Mouse (Mus musculus) midbrain, embryonic 16.5 days (tissue): ENCODE measurements around the gene Tex36. TPM values are rescaled to one million over a fixed set of nuclear protein-coding genes. Genes with fewer than 3 reads are reported as not detected.

Experiments used
- ATAC-seq: fragments of 200-750 bp; cut with Nextera tagmentation; 2 replicates; pipeline ENCODE4 v1.8.0; 2017; ENCODE audit warnings: moderate TSS enrichment
- H3K27ac ChIP-seq: fragments of 300-500 bp; sonication (generic); 2 replicates; pipeline ENCODE4 v1.5.1; 2014; ENCODE audit warnings: mild to moderate bottlenecking, low read length, mixed read lengths
- H3K27me3 ChIP-seq: fragments of 300-500 bp; sonication (generic); 2 replicates; pipeline ENCODE4 v1.6.1; 2014; ENCODE audit warnings: low read depth, low read length, mixed read lengths; ENCODE audit not compliant: control insufficient read depth, insufficient read depth
- H3K36me3 ChIP-seq: fragments of 300-500 bp; sonication (generic); 2 replicates; pipeline ENCODE4 v1.6.1; 2014; ENCODE audit warnings: mild to moderate bottlenecking, low read length, moderate library complexity, mixed read lengths; ENCODE audit not compliant: control insufficient read depth, insufficient read depth
- H3K4me1 ChIP-seq: fragments of 300-500 bp; sonication (generic); 2 replicates; pipeline ENCODE4 v1.6.1; 2014; ENCODE audit warnings: mild to moderate bottlenecking, low read length, mixed read lengths; ENCODE audit not compliant: control insufficient read depth, insufficient read depth
- H3K4me2 ChIP-seq: fragments of 300-500 bp; sonication (generic); 2 replicates; pipeline ENCODE4 v1.6.1; 2014; ENCODE audit warnings: mild to moderate bottlenecking, low read length, mixed read lengths
- H3K4me3 ChIP-seq: fragments of 300-500 bp; sonication (generic); 2 replicates; pipeline ENCODE4 v1.5.1; 2014; ENCODE audit warnings: low read depth, mild to moderate bottlenecking, low read length, moderate library complexity, mixed read lengths
- H3K9ac ChIP-seq: fragments of 300-500 bp; sonication (generic); 2 replicates; pipeline ENCODE4 v1.6.1; 2014; ENCODE audit warnings: low read depth, low read length, mixed read lengths
- H3K9me3 ChIP-seq: fragments of 300-500 bp; sonication (generic); replicated peaks from 2 replicates; pipeline ENCODE4 v1.6.1; 2014; ENCODE audit warnings: mild to moderate bottlenecking, low read length, mixed read lengths; ENCODE audit not compliant: control insufficient read depth, poor library complexity, severe bottlenecking
- WGBS: fragments of 180-500 bp; shearing (Covaris S2); extraction: QIAGEN DNeasy Blood & Tissue Kit; methylation state at CpG from one replicate; pipeline ENCODE4 v1.1.7; 2014; 5-methylcytosine and 5-hydroxymethylcytosine counted together
- polyA plus RNA-seq: library from polyadenylated mRNA; unstranded; fragments of >200 nt; fragmentation: Nextera tagmentation; extraction: Ambion mirVana; gene quantifications from 2 replicates; pipeline ENCODE4 v1.2.1, GENCODE M21; 2015

Tex36 gene
- not detected in 2 replicates for polyA plus RNA-seq

DNA sequence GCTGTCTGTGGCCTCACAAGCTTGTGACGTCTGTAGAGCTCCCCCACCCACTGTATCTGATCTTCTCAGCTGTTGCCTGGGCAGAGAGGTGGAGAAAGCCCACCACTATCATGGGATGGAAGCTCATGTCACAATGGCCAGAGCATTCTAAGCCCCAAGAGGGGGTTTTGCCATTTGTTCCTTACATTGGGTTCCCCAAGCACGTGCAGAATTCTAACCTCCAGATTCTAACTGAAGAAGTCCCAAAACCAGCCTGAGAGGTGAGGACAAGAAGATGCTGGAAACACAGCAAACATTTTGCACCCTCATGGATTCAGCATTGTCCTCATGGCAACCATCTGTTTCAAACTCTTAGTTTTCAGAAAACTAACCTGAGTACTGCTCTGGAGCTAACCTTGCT is at the start of gene Tex36:
Gene Tex36 (minus strand): TSS at position 101 of the 400 bp plus-strand sequence.
- Histone ChIP-seq H3K9ac (no peak within 1 kb of the TSS), H3K9me3 (no peaks in the 10 kb centered on the region), H3K4me3 (no peak within 1 kb of the TSS), H3K27me3 (no peaks in the 10 kb centered on the region), H3K27ac (no peak within 1 kb of the TSS), H3K36me3 (no peaks in the 10 kb centered on the region), H3K4me1 (no peaks in the 10 kb centered on the region), H3K4me2 (no peak within 1 kb of the TSS)
- no peak for ATAC-seq
- 59% methylated on average over 2 of the region's 2 CpGs for WGBS

GRCm38 (mm10) chr7:133645716-133646115 is 43.8 kb upstream of the Tex36 start:
- no peaks in the 10 kb centered on the region for H3K4me1 ChIP-seq
- H3K4me2 ChIP-seq = no peak overlapping the region
- H3K27ac ChIP-seq = no peak overlapping the region
- no peaks in the 10 kb centered on the region for H3K27me3 ChIP-seq
- no peaks in the 10 kb centered on the region for H3K9me3 ChIP-seq
- no peak overlapping the region for H3K4me3 ChIP-seq
- no peak for ATAC-seq
- H3K9ac ChIP-seq = no peak overlapping the region
- WGBS = 90% methylated on average over 6 of the region's 6 CpGs
- H3K36me3 ChIP-seq = peaks cover 42% of the 10 kb centered on the region

DNA sequence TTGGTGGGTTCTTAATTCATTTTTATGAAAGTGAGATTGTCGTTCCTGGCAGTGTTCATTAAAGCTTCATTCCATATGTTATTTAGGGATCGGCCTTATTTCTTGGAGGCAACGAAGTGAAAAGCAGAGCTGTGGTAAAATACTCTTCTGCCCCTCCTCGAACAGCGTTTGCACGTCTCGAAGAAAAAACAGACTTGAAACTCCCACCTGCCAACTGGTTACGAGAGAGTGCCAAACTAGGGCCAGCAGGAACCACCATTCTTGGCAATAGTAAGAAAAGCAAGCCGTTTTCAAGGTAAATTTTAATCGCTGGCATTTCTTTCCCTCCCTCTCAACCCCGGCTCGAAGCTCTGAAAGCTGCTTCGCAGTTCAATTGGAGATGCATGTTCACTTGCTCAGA is 36.9 kb upstream of the Tex36 start:
- Histone ChIP-seq H3K4me1 (peaks cover 8% of the 10 kb centered on the region), H3K4me3 (no peak overlapping the region), H3K4me2 (peak overlapping the region; percentile 90), H3K27me3 (no peaks in the 10 kb centered on the region), H3K27ac (no peak overlapping the region), H3K9ac (no peak overlapping the region), H3K36me3 (peaks cover 18% of the 10 kb centered on the region), H3K9me3 (no peaks in the 10 kb centered on the region)
- WGBS = 95% methylated on average over 13 of the region's 13 CpGs
- no peak for ATAC-seq

GRCm38 (mm10) chr7:133638306-133638705 is 36.3 kb upstream of the Tex36 start:
- Histone ChIP-seq H3K27ac (no peak overlapping the region; the same call in 1 of the 2 replicates), H3K4me1 (peaks cover 8% of the 10 kb centered on the region), H3K4me3 (peak overlapping the region; percentile 93), H3K27me3 (no peaks in the 10 kb centered on the region), H3K36me3 (peaks cover 18% of the 10 kb centered on the region), H3K9ac (peak overlapping the region; percentile 94), H3K4me2 (peak overlapping the region; percentile 90), H3K9me3 (no peaks in the 10 kb centered on the region)
- 14% methylated on average over 13 of the region's 13 CpGs for WGBS
- no peak for ATAC-seq

- no peaks in the 10 kb centered on the region for H3K27me3 ChIP-seq
- peak within 1 kb of the TSS; percentile 93 for H3K4me3 ChIP-seq
- no peaks in the 10 kb centered on the region for H3K9me3 ChIP-seq
- peaks cover 8% of the 10 kb centered on the region for H3K4me1 ChIP-seq
- ATAC-seq = peak; percentile 98
- peak within 1 kb of the TSS; percentile 94 for H3K9ac ChIP-seq
- peak within 1 kb of the TSS; percentile 90 for H3K4me2 ChIP-seq
- H3K36me3 ChIP-seq = peaks cover 12% of the 10 kb centered on the region
- peak within 1 kb of the TSS; percentile 90 for H3K27ac ChIP-seq
- WGBS = under 1% methylated on average over 78 of the region's 81 CpGs
These were observed 35.7 kb upstream of the Tex36 start, which contains the start of gene Edrf1 for GRCm38 (mm10) chr7:133637361-133638305. TSS of gene Edrf1 (plus strand) at chr7:133637543.

GRCm38 (mm10) chr7:133636738-133637352 is 34.9 kb upstream of the Tex36 start:
- H3K4me1 ChIP-seq = peaks cover 8% of the 10 kb centered on the region
- WGBS = 2% methylated on average over 21 of the region's 21 CpGs

DNA sequence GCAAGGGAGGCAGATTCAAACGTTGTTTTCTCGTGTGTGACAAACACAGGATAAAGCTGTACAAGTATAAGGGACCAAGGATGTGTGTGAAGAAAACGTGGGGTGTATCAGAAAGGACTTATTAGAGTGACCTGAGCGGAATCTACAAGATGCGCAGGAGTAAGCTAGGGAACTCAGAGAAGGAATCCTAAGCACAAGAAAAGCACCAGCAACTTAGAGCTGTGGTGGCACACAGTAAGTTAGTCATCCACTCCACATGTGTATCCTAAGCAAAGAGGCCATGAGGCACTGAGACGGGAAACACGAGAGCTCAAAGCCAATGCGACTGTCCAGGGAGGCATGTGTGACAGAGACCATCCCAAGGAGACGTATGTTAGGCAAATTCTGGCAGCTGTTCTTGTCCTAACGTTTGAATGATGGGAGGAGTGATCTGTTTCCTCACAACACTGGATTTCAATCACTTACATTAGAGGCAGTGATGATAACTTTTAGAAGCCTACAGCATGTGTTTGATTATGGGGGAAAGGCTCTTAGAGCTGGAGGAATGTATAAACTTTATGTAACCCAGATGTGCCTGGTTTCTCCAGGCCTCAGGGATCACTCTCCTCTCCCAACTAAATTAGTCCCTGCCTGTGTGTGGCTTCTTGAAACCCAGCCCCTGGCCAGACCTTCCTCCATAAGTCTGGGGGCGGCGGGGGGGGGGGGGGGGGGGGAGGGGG is 33.1 kb upstream of the Tex36 start:
- Histone ChIP-seq H3K27me3 (no peaks in the 10 kb centered on the region), H3K4me1 (peaks cover 8% of the 10 kb centered on the region), H3K4me3 (no peak overlapping the region), H3K9ac (no peak overlapping the region), H3K27ac (no peak overlapping the region), H3K4me2 (no peak overlapping the region), H3K9me3 (no peaks in the 10 kb centered on the region), H3K36me3 (no peaks in the 10 kb centered on the region)
- 61% methylated on average over 10 of the region's 12 CpGs for WGBS
- no peak for ATAC-seq

More at GRCm38 (mm10) chr7:133636738-133637352, 34.9 kb upstream of the Tex36 start:
- peak overlapping the region; percentile 90 for H3K27ac ChIP-seq
- H3K36me3 ChIP-seq = peaks cover 6% of the 10 kb centered on the region
- peak overlapping the region; percentile 94 for H3K9ac ChIP-seq
- no peaks in the 10 kb centered on the region for H3K9me3 ChIP-seq
- ATAC-seq = peak; percentile 66
- no peaks in the 10 kb centered on the region for H3K27me3 ChIP-seq
- peak overlapping the region; percentile 93 for H3K4me3 ChIP-seq
- peak overlapping the region; percentile 55 for H3K4me2 ChIP-seq

- peaks cover 2% of the 10 kb centered on the region; the same call in 1 of the 2 replicates for H3K4me1 ChIP-seq
- no peak overlapping the region for H3K4me3 ChIP-seq
- no peak overlapping the region for H3K4me2 ChIP-seq
- WGBS = 28% methylated on average over 2 of the region's 2 CpGs
- H3K9me3 ChIP-seq = no peaks in the 10 kb centered on the region
- no peaks in the 10 kb centered on the region for H3K36me3 ChIP-seq
- no peak overlapping the region for H3K27ac ChIP-seq
- H3K9ac ChIP-seq = no peak overlapping the region
- no peaks in the 10 kb centered on the region for H3K27me3 ChIP-seq
- no peak for ATAC-seq
These were observed 30.5 kb upstream of the Tex36 start for GRCm38 (mm10) chr7:133632476-133632875.
